Mouse (Mus musculus) thymus, postnatal 0 days (tissue): ENCODE results near the gene Vapa. TPM values are rescaled to one million over a fixed set of nuclear protein-coding genes. Genes with fewer than 3 reads are reported as not detected.
"Not testable (repeated sequence)": the region's sequence is repeated elsewhere in the genome, so short reads cannot be mapped to it uniquely, and the experiment has no call there.

ENCODE experiments used
- DNase-seq: peaks from one replicate; pipeline ENCODE4 v3.0.0-alpha.2; 2015; ENCODE audit warnings: low spot score
- polyA plus RNA-seq: library from polyadenylated mRNA; unstranded; fragments of >200 nt; fragmentation: Nextera tagmentation; extraction: Ambion mirVana; gene quantifications from 2 replicates; pipeline ENCODE4 v1.2.1, GENCODE M21; 2015

Vapa gene
- polyA plus RNA-seq, 1 experiment from 2014 or later = 209 TPM

DNA sequence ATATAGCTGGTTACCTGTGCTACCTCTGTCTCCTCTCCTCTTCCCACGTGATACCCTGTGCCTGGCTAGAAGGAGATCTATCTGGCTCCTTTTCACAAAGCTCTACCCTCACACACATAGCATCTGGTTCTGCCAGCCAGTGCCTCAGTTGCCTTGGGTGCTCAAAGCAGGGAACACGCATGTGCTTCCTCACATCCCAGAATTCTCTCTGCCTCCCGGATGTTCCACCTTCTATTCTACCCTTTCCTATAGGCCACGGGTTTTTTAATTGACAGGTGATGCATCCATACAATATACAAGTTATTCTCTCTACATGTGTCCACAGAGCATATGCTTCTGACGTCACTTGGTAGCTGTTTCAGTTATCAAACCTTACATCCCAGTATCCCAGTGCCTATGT lies 49.2 kb downstream of the Vapa start:
- DNase-seq = no peak

DNA sequence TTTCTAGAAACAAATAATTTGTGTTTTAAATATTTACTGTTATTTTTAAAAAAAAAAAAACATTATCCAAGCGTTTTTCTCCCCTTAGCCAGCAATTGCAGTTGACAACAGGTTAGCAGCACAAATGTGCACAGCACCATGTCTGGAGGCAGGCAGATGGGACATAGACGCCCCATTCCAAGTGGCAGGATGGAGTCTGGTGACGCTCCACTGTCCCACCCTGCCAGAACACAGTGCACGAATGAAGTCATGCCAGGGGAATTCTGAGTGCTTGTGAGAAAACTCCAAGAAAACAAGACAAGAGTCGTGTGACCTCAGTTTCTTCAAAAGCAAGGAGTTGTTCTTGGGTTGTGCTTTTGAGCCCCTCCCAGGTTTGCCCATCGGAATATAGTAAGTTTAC lies 50.0 kb downstream of the Vapa start:
- no peak for DNase-seq

DNA sequence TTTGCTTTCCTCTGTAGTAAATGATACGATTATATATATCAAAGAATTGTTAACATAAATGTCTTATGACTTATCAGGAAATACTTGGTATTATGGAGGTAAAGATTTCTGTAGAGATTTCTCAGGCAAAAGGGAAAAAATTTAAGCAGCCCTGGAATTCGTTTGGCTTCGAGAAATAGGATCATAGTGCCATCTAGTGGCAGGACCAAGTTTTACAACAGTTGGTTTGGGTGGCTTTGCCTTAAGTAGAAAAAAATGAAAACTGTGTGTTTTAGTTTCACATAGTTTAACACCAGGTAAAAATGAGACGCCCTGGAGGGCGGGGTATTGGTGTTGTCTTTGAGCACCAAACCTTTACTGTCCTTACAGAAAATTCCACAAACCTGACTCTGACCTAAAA lies 50.6 kb downstream of the Vapa start:
- DNase-seq = peak; percentile 57

DNA sequence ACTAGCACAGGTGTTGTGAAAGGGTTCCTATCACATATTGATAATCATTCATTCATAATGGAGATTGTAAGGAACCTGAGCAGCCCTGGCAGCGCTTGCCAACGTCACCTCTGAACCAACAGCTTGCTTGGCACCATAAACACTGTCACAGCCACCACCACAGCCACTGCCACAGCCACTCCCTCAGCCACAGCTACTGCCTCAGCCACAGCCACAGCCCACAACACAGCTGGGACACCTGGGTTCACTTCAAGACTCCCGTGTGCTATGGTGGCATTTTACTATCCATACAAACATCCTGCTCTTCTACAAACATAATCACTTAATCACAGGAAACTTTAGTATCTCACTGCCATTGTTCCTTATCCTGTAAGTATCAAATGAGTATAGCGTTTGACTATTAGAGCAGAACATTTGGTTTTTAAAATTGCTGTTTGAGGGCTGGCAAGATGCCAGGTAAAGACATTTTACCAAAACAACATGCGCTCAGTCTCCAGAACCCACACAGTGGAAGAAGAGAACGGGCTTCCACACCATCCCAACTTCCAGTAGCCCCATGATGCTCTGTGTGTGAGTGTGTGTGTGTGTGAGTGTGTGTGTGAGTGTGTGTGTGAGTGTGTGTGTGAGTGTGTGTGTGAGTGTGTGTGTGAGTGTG lies 51.9 kb downstream of the Vapa start:
- peak; percentile 7 for DNase-seq

DNA sequence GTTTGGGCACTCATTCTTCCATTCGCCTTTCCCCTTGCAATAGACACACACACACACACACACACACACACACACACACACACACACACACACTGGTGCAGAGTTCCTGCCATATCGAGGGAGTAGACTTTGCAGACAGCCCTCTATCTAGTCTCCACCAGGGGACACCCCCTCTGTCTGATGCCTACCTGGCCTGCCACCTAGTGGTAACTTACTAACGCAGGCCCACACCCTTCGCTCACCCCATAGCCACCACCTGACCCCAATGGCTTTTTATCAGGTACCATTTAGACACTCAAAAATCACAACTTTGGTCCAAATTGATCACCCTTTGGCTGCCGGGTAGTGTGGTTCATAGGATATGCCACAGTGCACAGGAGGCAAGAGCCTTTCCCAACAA lies 54.1 kb downstream of the Vapa start:
- DNase-seq = peak; percentile 64

DNA sequence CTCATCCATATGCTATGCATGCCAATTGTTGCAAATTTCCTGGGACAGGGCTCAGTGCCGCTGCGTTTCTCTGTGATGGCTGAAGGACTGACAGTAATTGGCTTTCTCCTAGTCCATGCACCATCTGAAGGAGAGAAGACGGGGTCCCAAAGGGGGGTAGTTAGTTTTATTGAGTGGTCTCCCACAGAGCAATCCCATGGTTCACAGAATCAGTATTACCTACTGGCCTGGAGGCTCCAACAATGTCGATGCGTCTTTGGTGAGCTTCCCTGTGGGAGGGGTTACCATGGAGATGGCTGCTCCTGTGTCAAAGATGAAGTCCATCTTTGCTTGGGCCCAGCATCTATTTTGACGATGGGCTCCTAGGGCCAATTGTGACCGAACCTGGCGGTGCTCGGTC lies 54.6 kb downstream of the Vapa start:
- no peak for DNase-seq

DNA sequence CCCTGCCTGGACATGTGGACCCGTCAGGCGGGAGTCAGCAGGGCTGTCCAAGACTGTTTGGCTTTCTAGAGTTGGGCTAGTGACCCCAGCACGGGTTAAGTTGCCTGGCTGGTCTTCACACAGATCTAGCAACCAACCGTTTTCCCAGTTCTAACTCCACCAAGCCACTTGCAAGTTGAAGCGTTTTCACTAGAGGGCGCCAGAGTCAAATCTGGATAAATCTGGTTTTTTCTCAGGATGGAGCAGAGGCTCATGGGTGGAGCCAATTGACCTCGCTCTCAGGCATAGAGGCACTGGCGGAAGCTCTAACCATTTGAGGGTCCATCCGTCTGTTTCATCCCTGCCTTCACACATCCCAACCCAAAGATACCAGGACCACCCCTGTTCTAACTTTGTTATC lies 55.1 kb downstream of the Vapa start:
- peak; percentile 65 for DNase-seq

DNA sequence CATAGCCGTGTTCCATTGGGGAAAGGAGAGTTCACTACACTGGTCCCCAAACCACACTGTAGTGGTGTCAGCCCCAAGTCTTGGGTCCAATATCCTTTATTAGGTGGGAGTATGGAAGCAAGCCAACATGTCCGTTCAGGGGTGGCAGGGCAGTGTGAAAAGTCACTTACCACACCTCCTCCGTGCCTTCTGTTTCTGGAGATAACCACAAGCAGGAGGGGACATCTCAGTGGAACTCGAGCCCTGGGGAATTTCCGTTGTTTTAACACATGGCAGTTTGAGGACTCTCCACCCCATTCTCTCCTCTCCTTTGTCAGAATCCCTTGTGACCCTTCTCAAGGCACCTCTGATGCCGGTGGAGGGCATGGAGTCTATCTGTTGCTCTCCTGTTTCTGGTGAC lies 56.1 kb downstream of the Vapa start:
- no peak for DNase-seq

DNA sequence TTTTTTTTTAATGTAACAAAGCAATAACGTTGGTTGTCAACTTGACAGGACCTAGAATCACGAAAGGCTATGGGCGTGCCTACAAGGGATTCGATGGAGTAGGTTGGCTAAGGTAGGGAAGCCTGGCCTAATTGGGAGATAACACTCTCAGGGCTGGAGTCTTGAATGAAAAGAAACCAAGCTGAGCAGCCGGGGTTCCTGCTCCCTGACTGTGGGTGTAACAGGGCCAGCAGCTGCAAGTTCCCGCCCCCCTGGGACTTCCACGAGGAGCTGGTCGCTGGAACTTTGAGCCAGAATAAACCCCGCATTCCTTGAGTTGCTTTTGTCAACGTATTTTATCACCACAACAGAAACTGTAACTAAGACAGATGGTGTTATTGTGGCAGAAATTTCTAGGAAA lies 56.6 kb downstream of the Vapa start:
- no peak for DNase-seq

DNA sequence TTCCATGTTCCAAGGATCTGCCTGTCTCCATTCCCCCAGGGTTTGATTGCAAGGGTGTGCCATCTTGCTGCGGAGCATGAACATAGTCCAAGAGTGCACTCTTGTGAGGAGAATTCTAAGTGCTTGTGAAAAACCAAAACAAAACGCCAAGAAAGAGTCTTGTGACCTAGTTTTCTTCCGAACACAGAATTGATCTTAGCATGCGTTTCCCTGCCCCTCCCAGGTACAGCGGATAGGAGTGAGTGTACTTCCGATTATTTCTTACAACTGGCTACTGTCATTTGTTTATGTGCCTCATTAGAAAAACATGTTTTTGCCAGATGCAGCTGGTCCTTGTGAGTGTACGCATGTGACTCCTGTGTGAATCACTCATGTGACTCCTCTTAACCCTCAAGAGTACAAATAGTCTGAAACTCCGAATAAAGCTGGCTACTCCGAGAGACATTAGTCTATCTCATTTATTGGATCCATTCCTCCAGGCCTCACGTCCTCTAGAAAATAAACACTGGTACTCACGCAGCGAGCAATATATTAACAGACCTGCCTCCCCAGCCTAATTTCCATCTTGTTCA lies 60.8 kb downstream of the Vapa start:
- DNase-seq = no peak

DNA sequence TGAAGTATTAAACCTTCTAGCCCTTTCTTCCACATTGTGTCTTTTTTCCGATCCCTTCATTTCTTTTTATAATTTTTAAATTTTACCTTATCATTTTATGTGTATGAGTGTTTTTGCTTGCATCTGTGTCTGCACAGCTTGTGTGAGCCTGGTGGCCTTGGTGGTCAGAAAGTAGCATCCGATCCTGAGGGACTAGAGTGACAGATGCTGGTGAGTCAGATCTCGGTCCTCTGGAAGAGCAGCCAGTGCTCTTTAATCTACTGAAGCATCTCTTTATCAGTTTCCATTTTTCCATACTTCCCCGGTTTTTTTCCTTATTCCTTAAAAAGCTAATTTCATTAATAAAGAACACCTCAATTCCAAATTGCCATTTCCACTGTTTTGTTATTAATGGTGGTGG lies 63.0 kb downstream of the Vapa start:
- DNase-seq = no peak

DNA sequence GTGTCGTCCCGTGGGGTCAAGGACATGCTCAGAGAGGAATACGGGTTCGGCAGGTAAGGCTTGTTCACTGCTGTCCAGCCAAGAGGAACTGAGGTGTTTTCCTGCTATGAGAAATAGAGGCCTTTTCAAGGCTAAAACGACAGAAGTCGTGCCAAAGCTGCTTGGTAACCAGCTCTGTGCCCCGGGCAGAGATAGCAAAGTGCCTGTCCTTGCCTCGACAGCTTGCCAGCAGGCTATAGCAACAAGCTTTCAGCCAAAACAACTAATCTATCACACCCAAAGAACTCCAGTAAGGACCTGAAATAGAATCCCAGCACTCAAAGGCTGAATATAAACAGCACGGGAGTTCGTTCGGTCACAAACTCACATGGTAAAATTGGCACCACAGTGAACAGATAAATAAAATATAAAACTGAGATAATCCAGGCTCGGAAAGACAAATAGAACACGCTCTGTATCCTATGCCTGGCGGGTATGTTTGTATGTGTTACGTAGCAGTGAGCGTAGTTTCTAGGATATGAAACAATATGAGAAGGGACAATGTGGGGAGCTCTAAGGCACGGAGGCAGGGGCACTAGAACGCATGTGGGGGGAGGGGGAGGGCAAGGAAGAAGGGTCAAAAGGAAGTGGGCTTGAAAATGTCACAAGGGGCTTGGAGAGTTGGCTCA lies 64.5 kb downstream of the Vapa start:
- no peak for DNase-seq

DNA sequence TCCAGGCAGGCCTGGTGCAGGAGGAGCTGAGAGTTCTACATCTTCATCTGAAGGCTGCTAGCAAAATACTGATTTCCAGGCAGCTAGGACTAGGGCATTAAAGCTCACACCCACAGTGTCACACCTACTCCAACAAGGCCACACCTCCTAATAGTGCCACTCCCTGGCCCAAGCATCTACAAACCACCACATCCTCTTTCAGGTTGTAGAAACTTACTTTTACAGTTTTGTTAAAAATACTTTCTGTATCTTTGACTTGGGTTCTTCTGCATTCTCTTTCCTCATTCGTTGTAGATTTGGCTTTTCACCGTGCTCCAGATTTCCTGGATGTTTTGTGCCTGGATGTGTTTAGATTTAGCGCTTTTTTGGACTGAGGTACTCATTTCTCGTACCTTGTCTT lies 67.1 kb downstream of the Vapa start:
- DNase-seq = not testable (repeated sequence)

DNA sequence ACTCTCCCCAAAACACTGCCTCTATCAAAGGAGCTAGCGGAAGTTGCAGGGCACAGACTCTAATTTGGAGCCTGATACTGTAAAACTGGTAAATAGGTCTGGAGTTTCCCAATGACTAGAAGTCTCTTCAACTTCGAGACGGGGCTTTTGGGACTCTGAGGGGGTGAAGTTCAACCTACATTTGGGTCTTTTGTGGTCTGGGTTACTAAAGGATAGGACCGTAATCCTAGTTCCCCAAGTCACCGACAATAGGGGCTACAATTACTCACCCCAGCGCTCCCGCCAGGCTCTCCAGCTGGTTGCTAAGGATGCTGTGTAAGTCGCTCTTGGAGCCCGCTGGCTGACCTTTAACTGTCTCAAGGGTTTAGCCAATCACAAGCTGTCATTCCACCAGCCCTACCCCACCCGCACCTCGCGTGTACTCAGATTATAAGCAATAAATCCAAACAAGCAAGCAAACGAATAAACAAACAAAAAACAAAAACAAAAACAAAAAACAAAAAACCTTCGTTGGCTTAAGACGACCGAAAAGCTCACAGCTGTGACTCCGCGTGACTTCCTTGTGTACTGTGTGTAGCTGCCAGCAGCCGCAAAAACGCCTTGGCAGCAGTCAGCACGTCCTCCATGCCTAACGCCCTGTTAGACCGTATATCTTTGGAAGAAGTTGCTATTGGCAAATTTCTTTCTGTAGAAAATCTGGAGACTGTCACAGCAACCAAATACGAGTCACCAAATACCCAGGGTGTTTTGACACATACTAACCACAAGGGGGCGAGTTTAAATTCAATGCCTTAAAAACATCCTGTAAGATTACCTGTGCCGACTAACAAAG lies 72.7 kb downstream of the Vapa start, which contains the start of gene Tmem232:
Gene Tmem232, minus strand, starts transcription at position 342 of the 832 bp plus-strand sequence.
- DNase-seq = peak; percentile 37

DNA sequence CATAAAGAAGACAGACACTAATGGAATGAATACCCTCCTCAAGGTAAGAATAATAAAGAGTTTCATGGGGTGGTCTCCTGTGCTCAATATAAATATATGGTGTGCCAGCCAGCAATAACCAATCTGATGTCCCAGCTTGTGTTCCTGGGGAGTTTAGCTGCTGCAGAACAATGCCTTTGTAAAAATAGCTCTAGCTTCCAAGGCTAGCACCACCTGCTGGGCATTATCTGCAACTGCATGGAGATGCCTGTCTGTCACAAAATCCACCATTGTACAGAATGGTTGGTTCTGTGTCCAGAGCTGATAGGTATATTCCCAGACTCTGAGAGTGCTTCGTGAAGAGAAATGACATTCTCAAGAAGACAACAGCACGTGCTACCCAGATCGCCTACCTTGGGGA lies 77.2 kb downstream of the Vapa start:
- peak; percentile 42 for DNase-seq

DNA sequence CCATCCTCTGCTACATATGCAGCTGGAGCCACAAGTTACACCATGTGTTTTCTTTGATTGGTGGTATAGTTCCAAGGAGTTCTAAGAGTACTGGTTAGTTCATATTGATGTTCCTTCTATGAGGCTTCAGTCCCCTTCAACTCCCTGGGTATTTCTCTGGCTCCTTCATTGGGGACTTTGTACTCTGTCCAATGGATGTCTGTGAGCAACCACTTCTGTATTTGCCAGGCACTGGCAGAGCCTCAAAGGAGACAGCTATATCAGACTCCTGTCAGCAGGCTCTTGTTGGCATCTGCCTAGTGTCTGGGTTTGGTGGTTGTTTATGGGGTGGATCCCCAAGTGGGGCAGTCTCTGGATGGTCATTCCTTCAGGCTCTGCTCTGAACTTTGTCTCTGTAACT lies 81.0 kb downstream of the Vapa start:
- DNase-seq = not testable (repeated sequence)

Other genes with a start within 250 kb of the Vapa start
- 0.09 TPM in 1 of 2 replicates, not detected in the other for gene Tmem232, start 72.8 kb downstream of the Vapa start, polyA plus RNA-seq
- 0.12 and 0.22 TPM in 2 replicates for gene Txndc2, start 28.6 kb upstream of the Vapa start, polyA plus RNA-seq
- gene Rab31, start 159.2 kb upstream of the Vapa start, polyA plus RNA-seq = 5.7 and 6.0 TPM in 2 replicates
- gene Ppp4r1, start 169.0 kb upstream of the Vapa start, polyA plus RNA-seq = 19.1 and 19.2 TPM in 2 replicates